Mouse (Mus musculus): ENCODE measurements around the gene Cuedc2. TPM values are rescaled to one million over a fixed set of nuclear protein-coding genes. Genes with fewer than 3 reads are reported as not detected.

Gene Cuedc2
- polyA plus RNA-seq, 1 experiment from 2014 or later: 217 TPM

DNA sequence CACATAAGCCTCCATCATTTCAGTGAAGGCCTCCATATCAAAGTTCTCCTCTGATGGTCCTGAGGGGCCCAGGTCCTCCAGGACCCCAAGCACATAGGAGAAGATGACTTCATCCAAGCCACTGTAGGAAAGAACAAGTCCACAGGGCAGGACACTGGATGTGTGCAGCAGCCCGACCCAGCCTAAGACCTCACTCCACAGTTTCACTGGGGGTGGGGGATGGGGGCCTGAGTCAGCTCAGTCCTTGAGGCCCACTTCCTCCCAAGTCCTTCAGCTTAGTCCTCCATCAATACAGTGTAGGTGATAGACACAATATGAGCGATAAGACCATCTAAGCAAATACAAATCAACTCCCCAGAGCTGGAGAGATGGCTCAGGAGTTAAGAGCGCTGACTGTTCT lies 6.6 kb downstream of the Cuedc2 start:
- ATAC-seq (replicated peaks; ENCODE audit: low FRiP score) (no peak), DNase-seq (ENCODE audit: low spot score) (no peak)
- no peaks in the 10 kb centered on the region for H3K9me3 ChIP-seq (ENCODE audit: control insufficient read depth, low read length)
- H3K27ac ChIP-seq (ENCODE audit: low read depth, low read length): no peak overlapping the region
- no peak overlapping the region for H3K9ac ChIP-seq (ENCODE audit: low read length)
- peaks cover 11% of the 10 kb centered on the region for H3K4me1 ChIP-seq (replicated peaks; ENCODE audit: control insufficient read depth, insufficient read depth, low read length)
- no peak overlapping the region for H3K4me2 ChIP-seq (ENCODE audit: low read depth, low read length, severe bottlenecking)
- WGBS: 88% methylated on average over 3 of the region's 3 CpGs
- H3K4me3 ChIP-seq (ENCODE audit: low read depth, low read length): no peak overlapping the region
- H3K27me3 ChIP-seq (ENCODE audit: control insufficient read depth, insufficient read depth, low read length): no peaks in the 10 kb centered on the region
- peaks cover 2% of the 10 kb centered on the region; the same call in 1 of the 2 replicates for H3K36me3 ChIP-seq (ENCODE audit: control insufficient read depth, insufficient read depth, low read length)

DNA sequence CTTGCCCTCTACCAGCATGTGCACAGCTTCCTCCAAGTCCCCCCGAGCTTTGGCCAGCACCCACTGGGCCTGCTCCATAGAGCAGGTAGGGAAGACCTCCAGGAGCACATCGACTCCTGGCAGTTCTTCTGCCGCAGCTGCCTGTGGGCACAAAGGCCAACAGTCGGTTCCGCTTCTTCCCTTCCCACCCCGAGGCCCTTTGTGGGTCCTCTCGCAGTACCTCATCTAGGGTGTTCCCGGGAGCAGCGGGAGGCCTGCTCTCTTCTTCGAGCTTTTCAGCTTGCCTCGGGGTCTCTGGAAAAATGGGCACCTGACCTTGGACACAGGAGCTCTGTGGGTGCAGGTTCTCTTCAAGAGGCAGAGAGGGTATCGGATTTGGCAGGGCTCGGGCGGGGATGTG lies 7.2 kb downstream of the Cuedc2 start:
- H3K36me3 ChIP-seq (ENCODE audit: control insufficient read depth, insufficient read depth, low read length): peaks cover 2% of the 10 kb centered on the region; the same call in 1 of the 2 replicates
- no peak overlapping the region for H3K9ac ChIP-seq (ENCODE audit: low read length)
- H3K4me3 ChIP-seq (ENCODE audit: low read depth, low read length): no peak overlapping the region
- 92% methylated on average over 14 of the region's 14 CpGs for WGBS
- no peaks in the 10 kb centered on the region for H3K9me3 ChIP-seq (ENCODE audit: control insufficient read depth, low read length)
- DNase-seq (ENCODE audit: low spot score) (no peak), ATAC-seq (replicated peaks; ENCODE audit: low FRiP score) (no peak)
- H3K4me1 ChIP-seq (replicated peaks; ENCODE audit: control insufficient read depth, insufficient read depth, low read length): peaks cover 17% of the 10 kb centered on the region
- H3K27me3 ChIP-seq (ENCODE audit: control insufficient read depth, insufficient read depth, low read length): peaks cover 3% of the 10 kb centered on the region; the same call in 1 of the 2 replicates
- no peak overlapping the region for H3K4me2 ChIP-seq (ENCODE audit: low read depth, low read length, severe bottlenecking)
- no peak overlapping the region for H3K27ac ChIP-seq (ENCODE audit: low read depth, low read length)

DNA sequence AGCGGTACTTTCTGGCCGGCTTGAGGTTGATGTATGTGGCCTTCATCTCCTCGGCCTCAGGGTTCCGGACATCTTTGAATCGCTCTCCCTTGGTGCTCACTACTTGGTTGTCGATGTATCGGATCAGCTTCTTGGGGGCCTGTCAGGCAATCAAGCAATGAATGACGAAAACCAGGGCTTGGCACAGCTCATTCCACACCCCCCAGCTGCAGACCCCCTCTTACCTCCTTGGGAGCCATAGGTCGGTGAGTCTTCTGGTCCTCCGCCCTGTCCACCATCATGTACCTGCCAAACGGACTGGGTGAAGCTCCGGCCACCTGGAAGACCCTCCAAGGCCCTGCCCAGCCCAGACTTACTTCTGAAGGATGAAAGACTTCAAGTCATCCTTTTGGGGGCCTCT lies 7.8 kb downstream of the Cuedc2 start:
- ATAC-seq (replicated peaks; ENCODE audit: low FRiP score) (no peak), DNase-seq (ENCODE audit: low spot score) (no peak)
- Histone ChIP-seq H3K4me1 (replicated peaks; ENCODE audit: control insufficient read depth, insufficient read depth, low read length) (peaks cover 20% of the 10 kb centered on the region), H3K4me3 (ENCODE audit: low read depth, low read length) (no peak overlapping the region), H3K27ac (ENCODE audit: low read depth, low read length) (no peak overlapping the region), H3K27me3 (ENCODE audit: control insufficient read depth, insufficient read depth, low read length) (peaks cover 4% of the 10 kb centered on the region; the same call in 1 of the 2 replicates), H3K9me3 (ENCODE audit: control insufficient read depth, low read length) (no peaks in the 10 kb centered on the region), H3K9ac (ENCODE audit: low read length) (no peak overlapping the region), H3K4me2 (ENCODE audit: low read depth, low read length, severe bottlenecking) (no peak overlapping the region), H3K36me3 (ENCODE audit: control insufficient read depth, insufficient read depth, low read length) (peaks cover 2% of the 10 kb centered on the region; the same call in 1 of the 2 replicates)
- WGBS: 91% methylated on average over 12 of the region's 12 CpGs

DNA sequence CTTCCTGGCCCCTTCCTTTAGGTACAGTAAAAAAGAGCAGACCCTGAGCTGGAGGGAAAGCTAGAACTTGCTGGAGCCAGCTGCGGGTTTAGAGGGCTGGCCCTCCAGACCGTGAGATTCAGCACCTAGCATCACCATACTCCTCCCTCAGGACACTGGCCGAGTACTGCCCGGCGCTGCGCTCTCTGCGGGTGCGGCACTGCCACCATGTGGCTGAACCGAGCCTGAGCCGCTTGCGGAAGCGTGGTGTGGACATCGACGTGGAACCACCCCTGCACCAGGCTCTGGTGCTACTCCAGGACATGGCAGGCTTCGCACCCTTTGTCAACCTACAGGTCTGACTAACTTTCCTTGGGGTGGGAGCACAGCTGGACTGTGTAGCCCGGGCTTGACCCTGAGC lies 8.6 kb downstream of the Cuedc2 start:
- no peak overlapping the region for H3K9ac ChIP-seq (ENCODE audit: low read length)
- no peak overlapping the region for H3K27ac ChIP-seq (ENCODE audit: low read depth, low read length)
- peaks cover 2% of the 10 kb centered on the region; the same call in 1 of the 2 replicates for H3K36me3 ChIP-seq (ENCODE audit: control insufficient read depth, insufficient read depth, low read length)
- H3K4me1 ChIP-seq (replicated peaks; ENCODE audit: control insufficient read depth, insufficient read depth, low read length): peaks cover 20% of the 10 kb centered on the region
- no peaks in the 10 kb centered on the region for H3K9me3 ChIP-seq (ENCODE audit: control insufficient read depth, low read length)
- peak; percentile 32; the same call in 1 of the 2 replicates for ATAC-seq (replicated peaks; ENCODE audit: low FRiP score)
- 0 out of 2 replicates have a peak overlapping the region, but pooled peaks have one; percentile 18 for H3K4me2 ChIP-seq (ENCODE audit: low read depth, low read length, severe bottlenecking)
- peak; percentile 85 for DNase-seq (ENCODE audit: low spot score)
- H3K4me3 ChIP-seq (ENCODE audit: low read depth, low read length): no peak overlapping the region
- WGBS: 4% methylated on average over 16 of the region's 16 CpGs
- H3K27me3 ChIP-seq (ENCODE audit: control insufficient read depth, insufficient read depth, low read length): peaks cover 9% of the 10 kb centered on the region; the same call in 1 of the 2 replicates

DNA sequence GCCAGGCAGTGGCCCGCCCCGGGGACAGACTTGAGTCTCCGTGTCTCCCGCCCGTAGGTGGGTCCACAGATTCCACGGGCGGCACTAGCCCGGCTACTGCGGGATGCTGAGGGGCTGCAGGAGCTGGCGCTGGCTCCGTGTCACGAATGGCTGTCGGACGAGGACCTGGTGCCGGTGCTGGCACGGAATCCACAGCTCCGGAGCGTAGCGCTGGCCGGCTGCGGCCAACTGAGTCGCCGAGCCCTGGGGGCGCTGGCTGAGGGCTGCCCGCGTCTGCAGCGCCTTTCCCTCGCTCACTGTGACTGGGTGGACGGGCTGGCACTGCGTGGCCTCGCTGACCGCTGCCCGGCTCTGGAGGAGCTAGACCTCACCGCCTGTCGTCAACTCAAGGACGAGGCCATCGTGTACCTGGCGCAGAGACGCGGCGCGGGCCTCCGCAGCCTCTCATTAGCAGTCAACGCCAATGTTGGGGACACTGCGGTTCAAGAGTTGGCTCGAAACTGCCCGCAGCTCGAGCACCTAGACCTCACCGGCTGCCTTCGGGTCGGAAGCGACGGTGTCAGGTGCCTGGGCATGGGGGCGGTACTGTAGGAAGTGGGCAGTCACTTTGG lies 9.4 kb downstream of the Cuedc2 start:
- peak overlapping the region; percentile 89 for H3K27ac ChIP-seq (ENCODE audit: low read depth, low read length)
- peaks cover 13% of the 10 kb centered on the region for H3K27me3 ChIP-seq (ENCODE audit: control insufficient read depth, insufficient read depth, low read length)
- H3K9me3 ChIP-seq (ENCODE audit: control insufficient read depth, low read length): no peaks in the 10 kb centered on the region
- peak overlapping the region; percentile 100 for H3K4me2 ChIP-seq (ENCODE audit: low read depth, low read length, severe bottlenecking)
- H3K36me3 ChIP-seq (ENCODE audit: control insufficient read depth, insufficient read depth, low read length): peaks cover 2% of the 10 kb centered on the region; the same call in 1 of the 2 replicates
- WGBS: 1% methylated on average over 54 of the region's 54 CpGs
- DNase-seq (ENCODE audit: low spot score): no peak
- ATAC-seq (replicated peaks; ENCODE audit: low FRiP score): peak; percentile 10
- H3K9ac ChIP-seq (ENCODE audit: low read length): peak overlapping the region; percentile 75
- peaks cover 20% of the 10 kb centered on the region for H3K4me1 ChIP-seq (replicated peaks; ENCODE audit: control insufficient read depth, insufficient read depth, low read length)
- H3K4me3 ChIP-seq (ENCODE audit: low read depth, low read length): peak overlapping the region; percentile 63

DNA sequence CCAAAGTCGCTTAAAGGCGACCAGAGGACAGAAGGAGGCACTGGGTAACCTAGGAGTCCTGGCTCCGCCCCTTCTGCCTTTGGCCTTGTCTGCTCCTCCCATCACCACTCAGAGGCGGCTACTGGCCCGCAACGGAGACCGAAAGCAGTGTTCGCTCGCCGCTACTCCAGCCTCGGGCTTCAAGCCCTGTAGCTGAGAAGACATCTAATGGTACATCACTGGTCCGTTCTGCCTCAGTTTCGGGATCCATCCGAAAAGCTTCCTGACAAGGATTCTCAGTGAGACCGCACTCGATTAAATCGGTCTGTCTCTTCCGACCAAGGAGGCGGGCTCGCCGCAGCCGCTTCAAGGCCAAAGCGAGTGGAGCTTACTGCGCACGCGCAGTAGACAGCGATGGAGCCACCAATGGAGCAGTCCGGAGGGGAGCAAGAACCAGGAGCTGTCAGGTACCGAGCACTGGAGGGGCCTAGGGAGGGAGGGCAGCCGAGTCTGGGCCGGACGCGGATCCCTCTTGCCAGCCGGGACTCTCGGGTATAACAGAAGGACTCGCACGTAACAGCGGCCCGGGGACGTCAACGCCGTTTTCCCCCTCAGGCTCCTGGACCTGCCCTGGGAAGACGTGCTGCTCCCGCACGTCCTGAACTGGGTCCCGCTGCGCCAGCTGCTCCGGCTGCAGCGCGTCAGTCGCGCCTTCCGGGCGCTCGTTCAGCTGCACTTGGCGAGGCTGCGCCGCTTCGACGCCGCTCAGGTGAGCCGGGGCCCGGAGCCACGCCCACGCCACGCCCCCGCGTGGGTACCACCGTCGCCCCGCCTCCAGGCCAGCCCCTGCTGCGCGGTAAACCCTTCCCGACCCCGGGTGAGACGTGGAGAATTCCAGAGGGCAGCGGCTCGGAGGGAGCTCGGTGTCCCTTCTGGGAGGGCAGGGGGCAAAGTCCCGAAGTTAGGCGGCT lies 10.1 kb downstream of the Cuedc2 start, which contains the start of gene Fbxl15:
Gene Fbxl15, plus strand, starts transcription at position 104 of the 950 bp plus-strand sequence.
- Histone ChIP-seq H3K27me3 (ENCODE audit: control insufficient read depth, insufficient read depth, low read length) (peaks cover 13% of the 10 kb centered on the region), H3K4me1 (replicated peaks; ENCODE audit: control insufficient read depth, insufficient read depth, low read length) (peaks cover 20% of the 10 kb centered on the region), H3K36me3 (ENCODE audit: control insufficient read depth, insufficient read depth, low read length) (peaks cover 2% of the 10 kb centered on the region; the same call in 1 of the 2 replicates)

DNA sequence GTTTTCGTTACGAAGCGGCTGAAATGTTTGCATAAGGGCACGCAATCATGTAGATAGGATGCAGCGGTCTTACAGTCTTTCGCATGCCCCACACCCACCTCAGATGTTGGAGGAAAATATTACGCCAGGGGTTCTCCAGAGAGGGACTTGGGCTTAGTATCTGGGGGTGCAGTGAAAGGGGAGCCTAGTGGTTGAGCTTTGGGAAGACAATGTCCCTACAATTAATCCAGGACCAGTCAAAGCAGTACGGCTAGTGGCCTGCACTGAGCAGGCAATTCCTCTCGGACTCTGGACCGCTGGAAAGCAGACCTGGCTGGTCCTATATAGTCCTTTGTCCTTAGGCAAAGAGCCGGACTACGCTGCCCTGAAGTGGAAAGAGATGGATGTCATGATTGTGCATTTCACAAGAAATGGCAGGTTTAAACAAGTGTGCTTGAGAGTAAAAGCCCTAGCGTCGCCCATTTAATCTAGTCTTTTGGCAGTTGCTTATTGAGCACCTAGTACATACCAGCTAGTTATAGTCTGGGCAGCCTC lies 10.9 kb downstream of the Cuedc2 start:
- H3K4me1 ChIP-seq (replicated peaks; ENCODE audit: control insufficient read depth, insufficient read depth, low read length): peaks cover 18% of the 10 kb centered on the region
- 36% methylated on average over 14 of the region's 14 CpGs for WGBS

More for the DNA sequence above, 10.1 kb downstream of the Cuedc2 start, which contains the start of gene Fbxl15:
- Histone ChIP-seq H3K9ac (ENCODE audit: low read length) (peak within 1 kb of the TSS; percentile 75), H3K4me3 (ENCODE audit: low read depth, low read length) (peak within 1 kb of the TSS; percentile 63), H3K4me2 (ENCODE audit: low read depth, low read length, severe bottlenecking) (peak within 1 kb of the TSS; percentile 100), H3K27ac (ENCODE audit: low read depth, low read length) (peak within 1 kb of the TSS; percentile 89), H3K9me3 (ENCODE audit: control insufficient read depth, low read length) (no peaks in the 10 kb centered on the region)
- ATAC-seq (replicated peaks; ENCODE audit: low FRiP score) (peak; percentile 85), DNase-seq (ENCODE audit: low spot score) (peak; percentile 97)
- under 1% methylated on average over 81 of the region's 81 CpGs for WGBS

DNA sequence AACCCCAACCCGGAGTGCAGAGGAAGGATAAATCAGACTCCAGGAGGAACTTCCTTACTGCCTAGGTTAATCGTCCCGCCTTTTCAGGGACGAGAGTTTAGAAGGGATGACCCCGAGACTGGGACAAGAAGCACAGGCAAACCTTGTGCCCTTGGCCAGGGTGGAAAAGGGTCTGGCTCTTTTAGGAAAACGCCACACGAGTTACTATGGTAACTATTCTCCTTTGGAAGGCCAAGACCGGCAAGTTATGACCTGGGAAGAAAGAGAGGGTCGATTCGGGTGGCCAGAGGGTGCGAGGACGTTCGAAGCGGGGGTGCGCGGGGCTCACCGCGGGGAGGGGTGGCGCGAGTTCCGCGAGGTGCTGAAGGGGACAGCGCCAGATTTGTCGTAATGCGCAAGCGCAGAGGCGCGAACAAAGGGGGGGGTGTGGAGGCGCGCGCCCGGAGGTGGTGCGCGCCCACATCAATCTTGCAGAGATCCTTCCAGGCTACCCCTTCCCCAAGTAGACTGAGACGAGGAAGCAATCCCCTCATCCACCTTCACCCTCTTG lies 11.7 kb downstream of the Cuedc2 start, which contains the start of gene Psd:
Gene Psd, minus strand, starts transcription at position 401 of the 550 bp plus-strand sequence.
- peak within 1 kb of the TSS; percentile 89 for H3K27ac ChIP-seq (ENCODE audit: low read depth, low read length)
- H3K9ac ChIP-seq (ENCODE audit: low read length): peak within 1 kb of the TSS; percentile 75
- peaks cover 17% of the 10 kb centered on the region for H3K27me3 ChIP-seq (ENCODE audit: control insufficient read depth, insufficient read depth, low read length)
- no peaks in the 10 kb centered on the region for H3K9me3 ChIP-seq (ENCODE audit: control insufficient read depth, low read length)
- H3K36me3 ChIP-seq (ENCODE audit: control insufficient read depth, insufficient read depth, low read length): peaks cover 2% of the 10 kb centered on the region; the same call in 1 of the 2 replicates
- H3K4me1 ChIP-seq (replicated peaks; ENCODE audit: control insufficient read depth, insufficient read depth, low read length): peaks cover 23% of the 10 kb centered on the region
- H3K4me2 ChIP-seq (ENCODE audit: low read depth, low read length, severe bottlenecking): peak within 1 kb of the TSS; percentile 100
- ATAC-seq (replicated peaks; ENCODE audit: low FRiP score) (no peak), DNase-seq (ENCODE audit: low spot score) (peak; percentile 85)
- WGBS: under 1% methylated on average over 33 of the region's 35 CpGs
- H3K4me3 ChIP-seq (ENCODE audit: low read depth, low read length): peak within 1 kb of the TSS; percentile 63

More for the DNA sequence above, 10.9 kb downstream of the Cuedc2 start:
- Histone ChIP-seq H3K4me2 (ENCODE audit: low read depth, low read length, severe bottlenecking) (peak overlapping the region; percentile 100), H3K36me3 (ENCODE audit: control insufficient read depth, insufficient read depth, low read length) (peaks cover 2% of the 10 kb centered on the region; the same call in 1 of the 2 replicates), H3K9ac (ENCODE audit: low read length) (peak overlapping the region; percentile 40; the same call in 1 of the 2 replicates), H3K9me3 (ENCODE audit: control insufficient read depth, low read length) (no peaks in the 10 kb centered on the region), H3K4me3 (ENCODE audit: low read depth, low read length) (peak overlapping the region; percentile 63), H3K27ac (ENCODE audit: low read depth, low read length) (peak overlapping the region; percentile 89; the same call in 1 of the 2 replicates), H3K27me3 (ENCODE audit: control insufficient read depth, insufficient read depth, low read length) (peaks cover 15% of the 10 kb centered on the region)
- ATAC-seq (replicated peaks; ENCODE audit: low FRiP score) (peak; percentile 3; the same call in 1 of the 2 replicates), DNase-seq (ENCODE audit: low spot score) (no peak)
